Mouse (Mus musculus) heart, adult 2 months (tissue): ENCODE data around the gene Usp8. TPM values are rescaled to one million over a fixed set of nuclear protein-coding genes. Genes with fewer than 3 reads are reported as not detected.

Experiments used
- DNase-seq, 2 experiments: peaks; one replicate each; pipeline ENCODE4 v3.0.0; 2021
- H3K27ac ChIP-seq: fragments of 200-600 bp; 2 replicates; pipeline ENCODE4 v1.8.1; 2022
- H3K27me3 ChIP-seq: fragments of 200-500 bp; 2 replicates; pipeline ENCODE4 v1.6.1; 2012; ENCODE audit warnings: mild to moderate bottlenecking, low read length, inconsistent platforms, mixed read lengths; ENCODE audit not compliant: control insufficient read depth, insufficient read depth
- H3K36me3 ChIP-seq: fragments of 200-500 bp; 2 replicates; pipeline ENCODE4 v1.6.1; 2012; ENCODE audit warnings: low read length, inconsistent platforms; ENCODE audit not compliant: control insufficient read depth, insufficient read depth
- H3K4me1 ChIP-seq: fragments of 200-500 bp; 2 replicates; pipeline ENCODE4 v1.6.1; 2011; ENCODE audit warnings: low read length; ENCODE audit not compliant: control insufficient read depth, insufficient read depth
- H3K4me3 ChIP-seq: fragments of 200-600 bp; 2 replicates; pipeline ENCODE4 v1.8.1; 2022
- H3K79me2 ChIP-seq: fragments of 200-500 bp; replicated peaks from 2 replicates; pipeline ENCODE4 v1.6.1; 2012; ENCODE audit warnings: mild to moderate bottlenecking, inconsistent platforms, low read length, moderate library complexity, mixed read lengths; ENCODE audit not compliant: control insufficient read depth, insufficient read depth
- H3K9ac ChIP-seq: fragments of 200-500 bp; 2 replicates; pipeline ENCODE4 v1.6.1; 2012; ENCODE audit warnings: low read depth, mild to moderate bottlenecking, control low read depth, inconsistent platforms, low read length, mixed read lengths
- CTCF ChIP-seq: fragments of 200-600 bp; IDR thresholded peaks from 2 replicates; pipeline ENCODE4 v1.8.1; 2022; ENCODE audit warnings: antibody characterized with exemption, mild to moderate bottlenecking, moderate library complexity
- EP300 ChIP-seq: fragments of 200-500 bp; IDR thresholded peaks from 2 replicates; pipeline ENCODE4 v1.6.1; 2011; ENCODE audit warnings: low read depth, low read length, control low read depth; ENCODE audit not compliant: insufficient read depth
- POLR2A ChIP-seq: fragments of 200-500 bp; IDR thresholded peaks from 2 replicates; pipeline ENCODE4 v1.6.1; 2011; ENCODE audit warnings: mild to moderate bottlenecking, low read depth, low read length, control low read depth; ENCODE audit not compliant: insufficient read depth
- WGBS: fragments of 180-500 bp; shearing (Covaris S2); methylation state at CpG from one replicate; pipeline ENCODE4 v1.1.7; 2018; 5-methylcytosine and 5-hydroxymethylcytosine counted together
- intact Hi-C: fragments of 180-260 bp; cut with DNase I; formaldehyde crosslinking; loops from one replicate; pipeline ENCODE4 v1.15.1; 2025
- polyA plus RNA-seq: library from polyadenylated mRNA; depleted of rRNA; stranded (reverse); fragments of >200 nt; gene quantifications from 2 replicates; pipeline ENCODE4 v1.2.3, GENCODE M21; 2012
- total RNA-seq, 2 experiments: library from RNA; stranded (reverse); gene quantifications; 2 replicates each; pipeline ENCODE4 v1.2.3; 2021

The Usp8 gene
- total and polyA plus RNA-seq, 3 experiments: 11.1 to 28.4 (median 27.4) TPM

GRCm38 (mm10) chr2:126674441-126675168, 32.5 kb upstream of the Usp8 start:
- peak overlapping the region; percentile 99 for H3K9ac ChIP-seq
- peaks cover 5% of the 10 kb centered on the region for H3K79me2 ChIP-seq
- under 1% methylated on average over 77 of the region's 77 CpGs for WGBS
- TF ChIP-seq EP300 (no peak), POLR2A (no peak), CTCF (no peak)
- H3K27me3 ChIP-seq: no peaks in the 10 kb centered on the region
- peaks cover 7% of the 10 kb centered on the region for H3K4me1 ChIP-seq
- intact Hi-C loops: loop anchor here (1.0 to 5.0 kb wide), 2 partner anchors 33 to 258 kb away; partner anchors contain the start of genes Sppl2a and Usp8
- peak overlapping the region; percentile 91 for H3K4me3 ChIP-seq
- DNase-seq: no peak
- H3K36me3 ChIP-seq: peaks cover 23% of the 10 kb centered on the region
- H3K27ac ChIP-seq: peak overlapping the region; percentile 100

GRCm38 (mm10) chr2:126675169-126676121, 31.7 kb upstream of the Usp8 start:
- intact Hi-C loops: loop anchor here (1.0 kb wide), 1 partner anchor 32 kb away; the partner anchor contains the start of gene Usp8
- Histone ChIP-seq H3K4me3 (peak overlapping the region; percentile 91), H3K27me3 (no peaks in the 10 kb centered on the region), H3K4me1 (peaks cover 7% of the 10 kb centered on the region), H3K36me3 (peaks cover 26% of the 10 kb centered on the region), H3K79me2 (peaks cover 5% of the 10 kb centered on the region), H3K27ac (peak overlapping the region; percentile 100), H3K9ac (peak overlapping the region; percentile 99)
- peak; percentile 87 for TF ChIP-seq POLR2A
- TF ChIP-seq CTCF: no peak
- under 1% methylated on average over 99 of the region's 99 CpGs for WGBS
- DNase-seq: peak; percentile 93 to 94

DNA sequence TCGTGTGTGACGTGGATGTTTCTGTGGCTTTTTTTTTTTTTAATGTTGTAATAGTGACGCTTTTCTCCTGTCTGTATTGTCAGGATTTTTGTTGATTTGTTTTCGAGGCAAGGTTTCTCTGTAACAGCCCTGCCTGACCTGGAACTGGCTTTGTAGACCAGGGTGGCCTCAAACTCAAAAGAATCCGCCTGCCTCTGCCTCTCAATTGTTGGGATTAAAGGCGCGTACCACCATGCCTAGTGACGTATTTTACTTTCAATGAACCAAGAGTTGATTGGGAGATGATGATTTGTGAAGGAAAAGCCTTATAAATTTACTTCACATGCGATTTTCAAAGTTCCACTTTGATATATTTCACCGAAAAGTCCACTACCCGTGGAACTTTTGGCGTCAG, 31.0 kb upstream of the Usp8 start, which contains the start of gene Gabpb1:
Gene Gabpb1 (minus strand): TSS at position 216 of the 394 bp plus-strand sequence.
- DNase-seq: no peak

DNA sequence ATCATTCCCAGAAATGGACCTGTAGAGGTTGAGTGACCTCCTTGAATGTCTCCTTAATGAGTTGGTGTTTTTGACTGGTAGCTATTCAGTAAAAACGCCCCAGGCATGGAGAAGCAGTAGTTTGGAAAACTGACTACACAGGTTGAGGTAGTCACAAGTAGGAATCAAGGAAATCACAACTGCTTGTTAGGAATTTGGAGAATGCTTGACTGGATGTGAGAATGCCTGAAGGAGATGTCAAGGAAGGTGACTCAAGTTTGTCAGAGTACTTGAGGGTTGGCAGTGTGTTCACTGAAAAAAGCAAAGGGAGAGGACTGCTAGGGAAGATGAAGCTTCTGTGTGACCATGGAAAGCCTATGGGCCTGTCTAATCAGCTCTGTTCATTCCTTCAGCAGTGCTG, 29.8 kb upstream of the Usp8 start:
- no peak for TF ChIP-seq EP300
- no peak for TF ChIP-seq CTCF
- TF ChIP-seq POLR2A: no peak
- no peak overlapping the region for H3K4me3 ChIP-seq
- H3K27ac ChIP-seq: no peak overlapping the region
- H3K79me2 ChIP-seq: peaks cover 5% of the 10 kb centered on the region
- intact Hi-C loops: no loop called here
- peaks cover 31% of the 10 kb centered on the region for H3K36me3 ChIP-seq
- H3K4me1 ChIP-seq: peaks cover 8% of the 10 kb centered on the region
- no peak overlapping the region for H3K9ac ChIP-seq
- 83% methylated on average over 1 of the region's 1 CpGs for WGBS
- no peak for DNase-seq
- no peaks in the 10 kb centered on the region for H3K27me3 ChIP-seq

More for the DNA sequence above, 31.0 kb upstream of the Usp8 start, which contains the start of gene Gabpb1:
- Histone ChIP-seq H3K79me2 (peaks cover 5% of the 10 kb centered on the region), H3K4me1 (peaks cover 7% of the 10 kb centered on the region), H3K9ac (peak within 1 kb of the TSS; percentile 99), H3K27ac (peak within 1 kb of the TSS; percentile 100), H3K27me3 (no peaks in the 10 kb centered on the region), H3K4me3 (peak within 1 kb of the TSS; percentile 91), H3K36me3 (peaks cover 28% of the 10 kb centered on the region)
- WGBS: 15% methylated on average over 12 of the region's 12 CpGs
- TF ChIP-seq CTCF (no peak), EP300 (no peak), POLR2A (no peak)
- intact Hi-C loops: no loop called here

GRCm38 (mm10) chr2:126682333-126682732, 24.8 kb upstream of the Usp8 start:
- DNase-seq: peak; percentile 27 to 29

DNA sequence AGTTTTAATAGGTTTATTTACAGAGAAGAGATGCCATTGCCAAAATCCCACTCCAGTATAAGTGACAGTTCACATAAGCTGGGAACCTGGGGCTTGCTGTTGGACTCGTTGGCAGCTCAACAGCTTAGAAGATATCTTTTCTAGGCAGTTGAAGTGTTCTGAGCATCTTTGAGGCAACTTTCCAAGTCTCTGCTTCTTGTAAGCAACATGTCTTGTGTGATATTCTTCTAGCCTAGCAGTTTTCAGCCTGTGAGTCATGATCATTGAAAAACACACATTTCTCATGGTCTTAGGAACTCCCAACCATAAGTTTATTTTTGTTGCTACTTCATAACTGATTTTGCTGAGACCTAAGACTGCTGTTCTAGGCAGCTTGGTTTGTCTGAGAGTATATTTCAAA, 24.2 kb upstream of the Usp8 start:
- H3K79me2 ChIP-seq: no peaks in the 10 kb centered on the region
- 45% methylated on average over 1 of the region's 1 CpGs for WGBS
- no peak for DNase-seq
- H3K9ac ChIP-seq: no peak overlapping the region
- H3K4me1 ChIP-seq: peaks cover 10% of the 10 kb centered on the region
- TF ChIP-seq POLR2A: no peak
- TF ChIP-seq EP300: no peak
- no peak for TF ChIP-seq CTCF
- H3K27ac ChIP-seq: peak overlapping the region; percentile 72
- intact Hi-C loops: no loop called here
- peaks cover 15% of the 10 kb centered on the region for H3K36me3 ChIP-seq
- no peaks in the 10 kb centered on the region for H3K27me3 ChIP-seq
- no peak overlapping the region for H3K4me3 ChIP-seq

More at GRCm38 (mm10) chr2:126682333-126682732, 24.8 kb upstream of the Usp8 start:
- TF ChIP-seq POLR2A: peak; percentile 62; the same call in 1 of the 2 replicates
- no peak for TF ChIP-seq EP300
- TF ChIP-seq CTCF: no peak
- H3K27ac ChIP-seq: peak overlapping the region; percentile 72
- intact Hi-C loops: no loop called here
- peaks cover 13% of the 10 kb centered on the region for H3K4me1 ChIP-seq
- H3K36me3 ChIP-seq: peaks cover 17% of the 10 kb centered on the region
- H3K79me2 ChIP-seq: peaks cover 2% of the 10 kb centered on the region
- 13% methylated on average over 2 of the region's 2 CpGs for WGBS
- peak overlapping the region; percentile 10 for H3K4me3 ChIP-seq
- no peaks in the 10 kb centered on the region for H3K27me3 ChIP-seq
- H3K9ac ChIP-seq: no peak overlapping the region
